Mouse (Mus musculus): ENCODE results near the gene Rad51d.

DNA sequence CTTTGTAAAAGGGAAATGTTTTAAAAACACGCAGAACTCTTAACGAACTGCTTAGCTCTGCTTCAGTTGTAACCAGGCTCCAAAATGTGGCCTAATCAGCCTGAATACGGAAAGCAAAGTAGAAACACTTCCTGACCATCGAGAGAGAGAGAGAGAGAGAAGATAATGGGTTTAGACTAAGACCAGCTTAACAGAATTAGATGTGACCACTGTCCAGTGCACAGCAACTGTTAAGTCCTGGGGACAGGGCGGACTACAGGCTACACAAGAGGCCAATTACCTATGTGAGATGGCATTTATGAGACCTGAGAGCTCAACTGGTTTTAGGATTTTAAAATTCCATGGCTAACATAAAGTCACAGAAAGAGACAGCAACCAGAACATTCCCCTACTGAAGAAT lies 22.5 kb downstream of the Rad51d start:
- TF ChIP-seq CTCF (IDR thresholded peaks at IDR 0.05) (no peak), EP300 (IDR thresholded peaks at IDR 0.05) (no peak)

All from lung, postnatal 0 days (tissue).